Mouse (Mus musculus) left cerebral cortex, adult 11 months (tissue): ENCODE measurements around the gene Zfp689.
"Not testable (repeated sequence)": the region's sequence is repeated elsewhere in the genome, so short reads cannot be mapped to it uniquely, and the experiment has no call there.

Experiments used
- DNase-seq: peaks from one replicate; pipeline ENCODE4 v3.0.0; 2022; ENCODE audit warnings: low spot score

The Zfp689 gene

GRCm38 (mm10) chr7:127404101-127404500, 44.9 kb downstream of the Zfp689 start:
- DNase-seq, result not testable (repeated sequence)

GRCm38 (mm10) chr7:127402980-127403379, 46.0 kb downstream of the Zfp689 start:
- DNase-seq, result no peak

GRCm38 (mm10) chr7:127400355-127400754, 48.6 kb downstream of the Zfp689 start:
- no peak for DNase-seq

- no peak for DNase-seq
Measured at GRCm38 (mm10) chr7:127393944-127394333, 55.0 kb downstream of the Zfp689 start.

GRCm38 (mm10) chr7:127393157-127393943, 55.6 kb downstream of the Zfp689 start, which contains the start of gene E430018J23Rik:
Gene E430018J23Rik (minus strand): TSS chr7:127393629.
- peak; percentile 98 for DNase-seq

GRCm38 (mm10) chr7:127392251-127392824, 56.6 kb downstream of the Zfp689 start:
- no peak for DNase-seq
